Mouse (Mus musculus) brain, embryonic 14.5 days (tissue): ENCODE results near the gene Ccdc189.

ENCODE experiments used
- CTCF ChIP-seq: fragments of 200-500 bp; IDR thresholded peaks from 2 replicates; pipeline ENCODE4 v1.5.1; 2012; ENCODE audit warnings: inconsistent platforms, mild to moderate bottlenecking, moderate library complexity, borderline replicate concordance; ENCODE audit not compliant: insufficient read depth, insufficient read length; ENCODE audit errors: extremely low read depth
- POLR2A ChIP-seq: fragments of 200-500 bp; IDR thresholded peaks from 2 replicates; pipeline ENCODE4 v1.6.1; 2012; ENCODE audit warnings: mild to moderate bottlenecking, inconsistent platforms, borderline replicate concordance; ENCODE audit not compliant: poor library complexity, insufficient read depth, insufficient read length, severe bottlenecking; ENCODE audit errors: extremely low read depth

- TF ChIP-seq CTCF (no peak), POLR2A (no peak)
Measured at GRCm38 (mm10) chr7:127616336-127616735, 27.9 kb upstream of the Ccdc189 start.
